Mouse (Mus musculus): ENCODE measurements around the gene Mcpt9.
A peak's percentile ranks its signal among the peaks of the same experiment; 100 is the strongest.
"Not testable (repeated sequence)": the region's sequence is repeated elsewhere in the genome, so short reads cannot be mapped to it uniquely, and the experiment has no call there.

Mcpt9 gene

GRCm38 (mm10) chr14:56030395-56030794, at the start of gene Mcpt9:
Gene Mcpt9 (minus strand): TSS chr14:56030495.
- ATAC-seq (ENCODE audit: low TSS enrichment): not testable (repeated sequence)

DNA sequence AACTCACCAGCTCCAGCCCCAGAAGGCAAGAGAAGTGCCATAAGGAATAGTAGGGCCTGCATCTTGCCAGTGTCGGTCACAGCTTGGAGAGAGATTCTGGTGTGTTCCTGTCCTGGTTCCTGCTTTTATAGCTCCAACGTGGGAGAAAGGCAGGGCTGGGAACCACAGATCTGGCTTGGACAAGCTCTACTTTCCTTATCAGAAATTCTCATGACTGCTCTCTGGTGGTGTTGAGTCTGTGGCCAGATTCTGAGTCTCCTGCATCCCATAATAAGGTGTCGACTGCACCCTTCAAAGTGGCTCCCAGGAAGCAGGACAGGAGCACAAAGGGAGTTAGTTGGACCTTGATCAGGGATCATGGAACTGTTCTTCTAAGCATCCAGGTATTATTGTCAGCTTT, 31.9 kb upstream of the Mcpt9 start, which contains the start of gene Mcpt4:
Gene Mcpt4, minus strand, starts transcription at position 101 of the 400 bp plus-strand sequence.
- not testable (repeated sequence) for ATAC-seq (ENCODE audit: low TSS enrichment)

DNA sequence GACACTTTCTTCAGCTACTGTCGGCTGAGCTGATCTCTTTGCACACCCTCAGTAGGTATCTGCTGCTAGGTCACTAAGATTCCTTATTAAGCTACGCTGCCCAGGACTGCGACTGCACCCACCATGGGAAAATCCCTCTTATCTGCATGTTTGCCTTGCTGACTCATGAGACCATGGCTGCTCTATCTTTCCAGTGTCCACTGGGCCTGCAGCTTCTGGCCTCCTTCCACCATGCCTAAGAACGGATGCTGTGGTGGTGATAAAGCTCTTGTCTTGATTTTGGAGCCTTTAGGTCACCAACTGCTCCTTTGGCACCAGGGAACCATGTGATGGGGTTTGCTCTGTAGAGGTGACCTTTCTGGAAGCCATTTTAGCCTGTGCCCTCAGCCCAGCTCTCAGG, 27.4 kb upstream of the Mcpt9 start:
- ATAC-seq (ENCODE audit: low TSS enrichment): no peak

DNA sequence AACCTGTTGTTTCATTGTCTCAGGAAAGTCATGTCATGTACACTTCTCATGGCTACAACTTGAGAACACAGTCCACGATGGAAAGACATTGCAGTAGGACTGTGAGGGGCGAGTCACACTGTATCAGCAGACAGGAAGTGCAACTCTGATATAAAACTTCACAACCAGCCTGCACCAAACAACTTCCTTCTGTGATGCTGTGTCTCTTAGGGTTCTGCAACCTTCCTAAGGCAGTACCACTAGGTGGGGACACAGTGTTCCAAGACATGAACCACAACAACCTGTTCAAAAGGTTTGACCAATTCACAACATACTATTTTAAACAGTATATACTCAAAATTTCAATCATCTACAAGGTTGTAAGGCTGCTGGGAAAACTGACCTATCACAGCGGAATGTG, 25.1 kb upstream of the Mcpt9 start:
- ATAC-seq (ENCODE audit: low TSS enrichment): no peak

- not testable (repeated sequence) for ATAC-seq (ENCODE audit: low TSS enrichment)
These were observed 11.5 kb upstream of the Mcpt9 start, which contains the start of gene Mcpt2 for GRCm38 (mm10) chr14:56041792-56042191. Gene Mcpt2 (plus strand): TSS chr14:56042041.

- ATAC-seq (ENCODE audit: low TSS enrichment): no peak
These were observed 4.1 kb upstream of the Mcpt9 start for GRCm38 (mm10) chr14:56034433-56034832.

- not testable (repeated sequence) for ATAC-seq (ENCODE audit: low TSS enrichment)
These were observed 9.0 kb downstream of the Mcpt9 start for GRCm38 (mm10) chr14:56021305-56021704.

- peak; percentile 57; the same call in 1 of the 2 replicates for ATAC-seq (ENCODE audit: low TSS enrichment)
These were observed 10.8 kb downstream of the Mcpt9 start for GRCm38 (mm10) chr14:56019446-56019845.

DNA sequence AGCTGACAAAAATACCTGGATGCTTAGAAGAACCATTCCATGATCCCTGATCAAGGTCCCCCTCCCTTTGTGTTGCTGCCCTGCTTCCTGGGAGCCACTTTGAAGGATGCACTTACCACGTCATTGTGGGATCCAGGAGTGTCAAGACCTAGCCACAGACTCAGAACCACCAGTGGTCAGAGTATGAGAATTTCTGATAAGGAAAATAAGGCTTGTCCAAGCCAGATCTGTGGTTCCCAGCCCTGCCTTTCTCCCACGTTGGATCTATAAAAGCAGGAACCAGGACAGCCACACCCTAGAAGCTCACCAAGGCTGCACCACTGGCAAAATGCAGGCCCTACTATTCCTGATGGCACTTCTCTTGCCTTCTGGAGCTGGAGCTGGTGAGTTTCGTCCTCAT, 12.6 kb downstream of the Mcpt9 start, which contains the start of gene Mcpt1:
Gene Mcpt1, plus strand, starts transcription at position 301 of the 400 bp plus-strand sequence.
- not testable (repeated sequence) for ATAC-seq (ENCODE audit: low TSS enrichment)

DNA sequence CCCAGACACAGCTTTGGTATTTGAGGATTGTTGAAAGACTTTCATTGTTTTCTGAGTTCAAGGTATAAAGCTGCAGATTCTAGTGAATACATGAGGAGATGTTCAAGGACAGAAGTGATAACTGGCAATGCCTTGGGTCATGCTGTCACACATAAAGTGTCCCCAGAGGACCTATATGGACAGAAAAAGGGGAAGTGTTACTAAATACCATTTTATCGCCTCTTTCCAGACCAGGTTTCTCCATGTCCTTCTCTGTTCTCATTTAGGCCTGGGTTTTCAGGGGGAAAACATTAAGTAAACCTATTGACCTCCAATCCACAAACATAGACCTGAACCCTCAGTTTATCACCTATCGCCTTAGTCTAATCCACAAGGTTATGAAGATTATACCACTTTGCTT, 16.4 kb downstream of the Mcpt9 start:
- ATAC-seq (ENCODE audit: low TSS enrichment): no peak

DNA sequence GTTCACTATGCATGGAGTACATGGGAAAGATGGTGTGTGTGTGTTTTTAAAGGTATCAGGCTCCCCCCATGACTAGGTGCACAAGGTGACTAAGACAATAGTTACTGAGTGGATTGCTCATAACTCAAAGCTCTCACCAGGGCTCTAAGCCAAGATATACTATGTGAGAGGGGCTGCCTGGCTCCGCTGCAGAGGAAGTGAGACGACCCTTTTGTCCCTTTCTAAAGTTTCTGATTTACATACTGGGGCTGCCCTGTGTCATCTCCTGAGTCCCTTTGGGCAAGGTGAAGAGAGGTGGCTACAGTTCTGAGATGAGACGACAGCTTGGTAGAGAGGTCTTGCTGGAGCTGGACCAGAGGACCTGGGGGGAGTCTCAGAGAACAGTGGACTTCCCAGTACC, 17.1 kb downstream of the Mcpt9 start:
- no peak for ATAC-seq (ENCODE audit: low TSS enrichment)

DNA sequence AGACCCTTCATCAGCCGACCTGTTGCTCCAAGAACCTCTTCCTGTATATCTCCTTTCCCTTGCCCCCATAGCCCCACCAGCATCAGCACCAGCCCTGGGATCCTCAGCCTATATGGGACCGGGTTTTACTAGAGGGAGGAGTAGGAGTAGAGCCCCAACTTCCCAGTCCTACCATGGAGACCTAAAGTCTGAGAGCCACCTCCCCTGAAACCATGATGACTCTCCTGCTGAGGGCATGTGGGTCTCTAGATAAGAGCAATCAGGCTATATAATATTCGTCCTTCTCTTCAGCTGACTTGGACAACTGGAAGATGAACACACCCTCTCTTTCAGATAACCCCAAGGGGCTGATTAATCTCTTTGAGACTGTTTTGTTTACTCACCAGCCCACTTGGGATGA, 42.8 kb downstream of the Mcpt9 start:
- ATAC-seq (ENCODE audit: low TSS enrichment): not testable (repeated sequence)
